Mouse (Mus musculus): Measurements from ENCODE around the gene Plekhh2. TPM values are rescaled to one million over a fixed set of nuclear protein-coding genes. Genes with fewer than 3 reads are reported as not detected.
"Not testable (repeated sequence)": the region's sequence is repeated elsewhere in the genome, so short reads cannot be mapped to it uniquely, and the experiment has no call there.

The Plekhh2 gene
- polyA plus RNA-seq, 3 experiments from 2014 or later = not detected

- ATAC-seq = no peak
These were observed 906 bp downstream of the Plekhh2 start for GRCm38 (mm10) chr17:84512516-84513085.

GRCm38 (mm10) chr17:84515901-84516300 lies 4.2 kb downstream of the Plekhh2 start:
- ATAC-seq = no peak

GRCm38 (mm10) chr17:84519346-84519745 lies 7.7 kb downstream of the Plekhh2 start:
- ATAC-seq = no peak

GRCm38 (mm10) chr17:84520057-84520456 lies 8.4 kb downstream of the Plekhh2 start:
- ATAC-seq = no peak

GRCm38 (mm10) chr17:84529356-84529755 lies 17.7 kb downstream of the Plekhh2 start:
- ATAC-seq = no peak

DNA sequence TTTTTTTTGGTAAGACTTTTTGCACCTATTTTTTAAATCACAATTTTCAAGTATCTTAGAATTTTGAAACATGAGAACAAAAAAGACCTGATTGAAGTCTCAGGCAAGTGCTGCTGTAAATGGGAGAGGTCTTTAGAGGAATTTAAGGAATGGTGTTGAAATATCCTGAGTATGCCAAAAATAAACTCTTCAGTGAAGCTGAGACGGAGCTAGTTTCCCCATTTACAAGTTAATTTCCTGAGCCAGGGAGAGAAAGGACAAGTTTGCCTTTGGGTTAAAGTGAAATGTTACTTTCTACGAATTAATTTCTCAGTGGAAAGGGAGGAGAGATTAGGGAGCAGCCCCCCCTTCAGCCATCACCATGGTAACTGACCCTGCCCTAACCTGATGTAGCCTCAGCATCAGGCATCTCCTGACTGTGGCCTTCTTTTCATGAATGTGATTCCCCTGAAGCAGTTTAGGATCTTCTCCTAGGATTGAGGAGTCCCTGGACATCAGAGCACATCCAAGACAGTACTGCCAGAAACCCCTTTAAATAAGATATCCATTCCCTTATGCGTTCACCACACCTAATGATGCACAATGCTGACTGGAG lies 18.6 kb downstream of the Plekhh2 start:
- ATAC-seq = no peak

DNA sequence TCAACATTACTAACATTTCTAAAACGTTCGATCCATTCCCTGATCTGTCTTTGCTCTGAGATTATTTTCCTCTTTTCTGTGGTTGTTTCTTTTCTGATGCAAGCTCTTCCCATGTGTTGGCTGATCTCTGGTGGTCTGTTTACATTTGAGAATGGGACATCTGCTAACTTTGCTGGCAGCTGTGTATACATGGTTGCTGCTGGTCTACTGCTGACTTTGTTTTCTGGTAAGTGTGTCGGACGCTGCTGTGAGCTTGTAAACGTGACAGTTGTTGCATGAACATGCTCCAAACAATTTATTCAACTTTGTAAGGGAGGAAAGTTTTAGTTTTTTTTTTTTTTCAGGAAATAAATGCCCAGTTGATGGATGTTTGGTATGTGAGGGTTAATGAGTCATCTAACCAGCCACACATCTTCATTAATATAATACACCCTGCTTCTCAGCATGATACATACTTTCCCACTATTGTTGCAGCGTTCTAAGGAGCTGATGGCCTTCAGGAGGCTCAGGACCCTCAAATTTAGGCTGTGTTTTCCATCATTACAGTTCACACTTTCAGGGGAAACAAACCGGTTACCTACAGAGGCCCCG lies 21.3 kb downstream of the Plekhh2 start:
- no peak for ATAC-seq

GRCm38 (mm10) chr17:84533841-84534240 lies 22.1 kb downstream of the Plekhh2 start:
- ATAC-seq = no peak

DNA sequence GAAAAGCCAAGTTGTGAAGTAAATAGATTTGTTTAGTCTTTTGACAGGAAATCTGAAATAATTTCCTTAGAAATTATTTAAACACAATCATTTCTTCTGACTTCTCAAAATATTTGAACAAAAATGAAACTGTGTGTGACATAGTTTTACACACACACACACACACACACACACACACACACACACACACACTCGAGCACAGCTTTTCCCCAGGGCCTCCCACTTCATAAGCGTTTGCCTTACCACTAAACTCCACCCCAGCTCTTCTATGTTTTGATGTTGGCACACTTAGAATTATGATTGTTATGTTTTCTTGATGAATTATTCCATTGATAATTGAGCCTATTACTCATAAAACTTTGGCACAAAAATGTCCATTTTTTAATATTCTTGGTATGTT lies 22.9 kb downstream of the Plekhh2 start:
- no peak for ATAC-seq

- no peak for ATAC-seq
These were observed 23.5 kb downstream of the Plekhh2 start for GRCm38 (mm10) chr17:84535226-84535625.

DNA sequence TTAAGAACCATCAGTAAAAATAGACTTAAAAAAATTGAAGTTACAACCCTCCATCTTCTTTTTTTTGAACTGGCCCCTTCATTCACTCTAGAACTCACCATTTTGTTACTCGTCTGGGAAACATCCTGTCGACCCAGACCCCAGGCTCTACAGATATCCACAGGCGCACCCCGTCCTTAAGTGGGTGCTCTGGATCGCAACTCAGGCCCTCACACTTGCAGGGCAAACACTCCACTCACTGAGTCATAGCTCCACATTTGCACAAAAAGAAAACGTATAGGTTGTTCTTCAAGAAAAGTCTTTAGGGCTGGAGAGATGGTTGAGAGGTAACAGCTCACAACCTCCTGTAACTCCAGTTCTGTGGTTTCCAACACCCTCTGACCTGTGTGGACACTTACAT lies 25.6 kb downstream of the Plekhh2 start:
- ATAC-seq = no peak

- ATAC-seq = no peak
These were observed 26.3 kb downstream of the Plekhh2 start for GRCm38 (mm10) chr17:84537966-84538365.

DNA sequence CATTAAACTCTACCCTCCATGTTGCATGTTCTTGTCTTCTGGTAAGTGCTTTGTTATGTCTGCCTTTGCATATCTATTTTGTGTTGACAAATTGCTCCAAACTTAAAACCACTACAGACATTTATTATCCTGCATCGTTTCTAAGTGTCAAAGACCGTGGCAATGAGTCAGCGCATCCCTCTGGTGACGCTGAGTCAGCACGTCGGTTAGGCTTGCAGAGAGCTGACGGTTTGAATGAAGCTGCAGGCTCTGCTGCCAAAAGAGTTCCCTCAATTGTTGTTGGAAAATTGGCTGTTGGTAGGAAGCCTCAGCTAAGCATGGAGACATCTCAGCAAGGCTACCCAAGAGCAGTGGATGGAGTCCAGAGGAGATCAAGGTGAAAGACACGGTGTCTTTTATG lies 28.9 kb downstream of the Plekhh2 start:
- no peak for ATAC-seq

- ATAC-seq = no peak
These were observed 39.5 kb downstream of the Plekhh2 start for GRCm38 (mm10) chr17:84550902-84551877.

- no peak for ATAC-seq
These were observed 40.5 kb downstream of the Plekhh2 start for GRCm38 (mm10) chr17:84552230-84552629.

DNA sequence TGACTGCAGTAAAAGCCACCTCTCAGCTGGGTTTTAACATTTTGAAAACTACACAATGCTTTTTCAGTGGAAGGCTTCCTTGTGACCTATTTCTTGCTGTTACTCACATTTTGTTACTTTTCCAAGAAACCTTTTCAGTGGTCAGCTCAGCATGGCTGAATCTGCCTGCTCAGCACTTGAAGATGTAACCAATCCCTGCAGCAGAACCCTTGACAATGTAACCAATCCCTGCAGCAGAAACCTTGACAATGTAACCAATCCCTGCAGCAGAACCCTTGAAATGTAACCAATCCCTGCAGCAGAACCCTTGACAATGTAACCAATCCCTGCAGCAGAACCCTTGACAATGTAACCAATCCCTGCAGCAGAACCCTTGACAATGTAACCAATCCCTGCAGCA lies 52.6 kb downstream of the Plekhh2 start:
- not testable (repeated sequence) for ATAC-seq

GRCm38 (mm10) chr17:84565762-84566161 lies 54.1 kb downstream of the Plekhh2 start:
- no peak for ATAC-seq

DNA sequence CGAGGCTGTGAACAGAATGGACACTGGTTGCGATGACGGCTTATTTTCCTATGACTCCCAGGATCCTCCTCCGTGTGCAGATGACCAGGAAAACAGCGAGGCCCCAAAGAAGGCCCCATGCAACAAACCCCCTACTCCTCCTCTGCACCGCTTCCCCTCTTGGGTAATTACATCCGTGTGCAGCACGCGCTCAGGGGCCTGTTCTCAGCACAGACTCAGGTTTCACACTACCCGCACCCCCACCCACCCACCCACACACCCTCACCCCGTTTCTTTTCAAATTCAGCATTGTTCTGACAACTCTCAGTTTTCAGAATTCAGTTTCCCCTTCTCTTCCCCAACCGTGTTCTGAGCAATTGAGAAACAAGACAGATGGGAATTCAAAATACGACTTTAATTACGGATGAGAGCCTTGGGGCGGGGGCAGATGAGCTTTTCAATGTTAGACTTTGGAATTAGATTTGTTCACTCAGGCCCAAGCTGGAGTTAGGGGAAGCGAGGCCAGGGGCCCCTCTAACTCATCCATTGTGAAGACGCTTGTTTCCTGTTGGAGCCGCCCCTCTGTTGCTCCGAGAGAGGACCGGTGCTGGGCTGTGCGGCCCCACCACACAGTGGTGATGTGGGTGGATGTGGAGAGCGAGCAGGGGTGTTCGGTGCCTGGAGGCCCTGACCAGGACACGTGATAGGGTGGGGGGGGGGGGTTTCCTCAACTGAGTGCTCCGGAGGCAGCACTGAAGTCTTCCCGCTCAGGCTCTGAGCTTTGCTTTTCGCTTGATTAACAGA lies 55.3 kb downstream of the Plekhh2 start:
- no peak for ATAC-seq

DNA sequence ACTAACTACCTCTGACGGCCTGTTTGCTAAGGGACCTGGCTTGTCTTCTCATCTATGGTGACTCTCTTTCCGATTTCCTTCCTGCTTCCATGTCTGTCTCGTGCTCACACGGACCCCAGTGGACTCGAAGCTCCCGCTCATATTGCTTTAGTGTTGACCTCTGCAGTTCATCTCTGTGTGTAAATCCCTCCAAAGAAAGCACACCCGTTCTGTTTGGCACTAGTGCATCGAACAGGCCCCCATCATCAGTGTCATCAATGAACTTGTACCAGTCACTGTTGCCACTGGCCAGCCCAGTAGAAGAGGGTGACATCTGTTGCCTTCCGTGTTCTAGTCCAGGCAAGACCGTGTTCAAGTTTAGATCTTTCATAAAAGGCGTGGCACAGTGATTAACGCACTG lies 57.1 kb downstream of the Plekhh2 start:
- ATAC-seq = no peak

- no peak for ATAC-seq
These were observed 58.1 kb downstream of the Plekhh2 start for GRCm38 (mm10) chr17:84569770-84570169.

- ATAC-seq = no peak
These were observed 59.9 kb downstream of the Plekhh2 start for GRCm38 (mm10) chr17:84571629-84572028.

GRCm38 (mm10) chr17:84573305-84573704 lies 61.6 kb downstream of the Plekhh2 start:
- no peak for ATAC-seq

Data from inflammation-experienced regulatory T-cells, adult 6 months (primary cell).